Comparison of ENCODE assay signal across 8 mouse cellular contexts in the genomic region with DNA sequence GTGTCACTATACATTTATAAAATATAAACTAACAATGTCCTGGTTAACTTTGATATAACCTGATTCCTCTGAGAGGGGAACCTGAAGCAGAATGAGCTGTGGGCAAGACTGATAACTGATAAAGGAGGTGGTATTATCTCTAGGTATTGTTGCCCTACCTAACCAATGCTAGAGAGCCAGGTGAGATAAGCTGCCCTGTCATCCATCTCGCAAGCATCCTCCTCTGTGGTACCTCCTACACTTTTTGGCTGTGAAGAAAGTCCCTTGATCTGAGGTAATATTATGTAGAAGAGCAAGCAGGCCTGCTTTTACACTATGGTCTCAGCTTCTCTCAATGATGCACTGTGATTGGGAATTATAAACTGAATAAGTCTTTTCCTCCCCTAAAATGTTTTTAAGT.
"Had no signal": no experiment of that assay in that cellular context is flagged by ENCODE, and none has a peak within 500 bp of the region (broad histone marks: within the 10 kb centered on the region; RNA-seq: fewer than 3 reads in every experiment).

No protein-coding gene starts in this region.

- DNase-seq: lung, postnatal 10 days; lung, postnatal 4 days; midbrain, embryonic 14.5 days; retina, postnatal 1 day; right cerebral cortex, postnatal 14 days; thymus, adult 2 months; thymus, postnatal 25 days had no signal

- ATAC-seq: midbrain, embryonic 16.5 days had no signal
